Mouse (Mus musculus) thymus, postnatal 25 days (tissue): Measurements from ENCODE around the gene Dennd2a.

Experiments used
- DNase-seq: peaks from one replicate; pipeline ENCODE4 v3.0.0; 2022

Gene Dennd2a

GRCm38 (mm10) chr6:39414106-39414505 lies 143.6 kb downstream of the Dennd2a start:
- no peak for DNase-seq
